Mouse (Mus musculus) liver, embryonic 11.5 days (tissue): ENCODE results near the gene Hoxa2. TPM values are rescaled to one million over a fixed set of nuclear protein-coding genes. Genes with fewer than 3 reads are reported as not detected.

ENCODE experiments used
- ATAC-seq: fragments of 200-750 bp; cut with Nextera tagmentation; replicated peaks from 2 replicates; pipeline ENCODE4 v1.8.0; 2017; ENCODE audit warnings: moderate number of reproducible peaks, mild to moderate bottlenecking, moderate TSS enrichment, moderate library complexity; ENCODE audit not compliant: low FRiP score
- DNase-seq: peaks from one replicate; pipeline ENCODE4 v3.0.0-alpha.2; 2017; ENCODE audit warnings: low spot score
- H3K27ac ChIP-seq: fragments of 300-500 bp; sonication (generic); 2 replicates; pipeline ENCODE4 v1.5.1; 2014; ENCODE audit warnings: mild to moderate bottlenecking, low read depth, low read length, control low read depth
- H3K27me3 ChIP-seq: fragments of 300-500 bp; sonication (generic); replicated peaks from 2 replicates; pipeline ENCODE4 v1.6.1; 2014; ENCODE audit warnings: low read length, mixed read lengths; ENCODE audit not compliant: control insufficient read depth, insufficient read depth
- H3K36me3 ChIP-seq: fragments of 300-500 bp; sonication (generic); 2 replicates; pipeline ENCODE4 v1.6.1; 2014; ENCODE audit warnings: mild to moderate bottlenecking, low read length, moderate library complexity, mixed read lengths; ENCODE audit not compliant: control insufficient read depth, insufficient read depth
- H3K4me1 ChIP-seq: fragments of 300-500 bp; sonication (generic); replicated peaks from 2 replicates; pipeline ENCODE4 v1.6.1; 2014; ENCODE audit warnings: low read length, mixed read lengths; ENCODE audit not compliant: control insufficient read depth, insufficient read depth
- H3K4me2 ChIP-seq: fragments of 300-500 bp; sonication (generic); 2 replicates; pipeline ENCODE4 v1.6.1; 2014; ENCODE audit warnings: mild to moderate bottlenecking, control low read depth, moderate library complexity
- H3K4me3 ChIP-seq: fragments of 300-500 bp; sonication (generic); 2 replicates; pipeline ENCODE4 v1.5.1; 2014; ENCODE audit warnings: low read depth, low read length, control low read depth
- H3K9ac ChIP-seq: fragments of 300-500 bp; sonication (generic); 2 replicates; pipeline ENCODE4 v1.6.1; 2014; ENCODE audit warnings: low read depth, low read length, control low read depth
- H3K9me3 ChIP-seq: fragments of 300-500 bp; sonication (generic); 2 replicates; pipeline ENCODE4 v1.6.1; 2016; ENCODE audit warnings: low read length, inconsistent platforms, mixed read lengths; ENCODE audit not compliant: control insufficient read depth
- WGBS: fragments of 180-500 bp; shearing (Covaris S2); extraction: QIAGEN DNeasy Blood & Tissue Kit; methylation state at CpG from one replicate; pipeline ENCODE4 v1.1.7; 2014; 5-methylcytosine and 5-hydroxymethylcytosine counted together
- polyA plus RNA-seq: library from polyadenylated mRNA; unstranded; fragments of >200 nt; fragmentation: Nextera tagmentation; extraction: Ambion mirVana; gene quantifications from 2 replicates; pipeline ENCODE4 v1.2.1, GENCODE M21; 2014

Gene Hoxa2
- polyA plus RNA-seq, 1 experiment from 2014 or later = 4.3 TPM

GRCm38 (mm10) chr6:52203371-52204049 is 38.9 kb upstream of the Hoxa2 start:
- H3K9ac ChIP-seq = peak overlapping the region; percentile 67
- H3K36me3 ChIP-seq = no peaks in the 10 kb centered on the region
- peak overlapping the region; percentile 62 for H3K4me3 ChIP-seq
- peak overlapping the region; percentile 65 for H3K27ac ChIP-seq
- H3K4me1 ChIP-seq = no peaks in the 10 kb centered on the region; the same call in 1 of the 2 replicates
- H3K9me3 ChIP-seq = no peaks in the 10 kb centered on the region
- WGBS = under 1% methylated on average over 46 of the region's 46 CpGs
- peak overlapping the region; percentile 73 for H3K4me2 ChIP-seq
- peaks cover 99% of the 10 kb centered on the region for H3K27me3 ChIP-seq
- ATAC-seq = no peak
- DNase-seq = no peak

- ATAC-seq = no peak
Observed at GRCm38 (mm10) chr6:52203121-52203370, 38.4 kb upstream of the Hoxa2 start.

GRCm38 (mm10) chr6:52202362-52203120 is 37.9 kb upstream of the Hoxa2 start:
- Histone ChIP-seq H3K9me3 (no peaks in the 10 kb centered on the region), H3K27ac (peak overlapping the region; percentile 65; the same call in 1 of the 2 replicates), H3K4me3 (peak overlapping the region; percentile 62), H3K4me1 (no peaks in the 10 kb centered on the region; the same call in 1 of the 2 replicates), H3K9ac (peak overlapping the region; percentile 67), H3K27me3 (peaks cover 100% of the 10 kb centered on the region), H3K36me3 (no peaks in the 10 kb centered on the region), H3K4me2 (peak overlapping the region; percentile 73)
- ATAC-seq (no peak), DNase-seq (no peak)
- WGBS = 6% methylated on average over 22 of the region's 22 CpGs

More at GRCm38 (mm10) chr6:52203121-52203370, 38.4 kb upstream of the Hoxa2 start:
- DNase-seq = no peak
- Histone ChIP-seq H3K27ac (peak overlapping the region; percentile 65; the same call in 1 of the 2 replicates), H3K4me2 (peak overlapping the region; percentile 73), H3K9me3 (no peaks in the 10 kb centered on the region), H3K4me3 (peak overlapping the region; percentile 62), H3K36me3 (no peaks in the 10 kb centered on the region), H3K9ac (peak overlapping the region; percentile 67), H3K27me3 (peaks cover 99% of the 10 kb centered on the region), H3K4me1 (no peaks in the 10 kb centered on the region; the same call in 1 of the 2 replicates)
- 1% methylated on average over 10 of the region's 10 CpGs for WGBS

GRCm38 (mm10) chr6:52201269-52201668 is 36.6 kb upstream of the Hoxa2 start:
- 36% methylated on average over 1 of the region's 1 CpGs for WGBS
- no peak overlapping the region for H3K27ac ChIP-seq
- ATAC-seq = no peak
- peaks cover 2% of the 10 kb centered on the region; the same call in 1 of the 2 replicates for H3K4me1 ChIP-seq
- H3K27me3 ChIP-seq = peaks cover 100% of the 10 kb centered on the region
- DNase-seq = no peak
- H3K36me3 ChIP-seq = no peaks in the 10 kb centered on the region
- H3K4me2 ChIP-seq = peak overlapping the region; percentile 35
- H3K9me3 ChIP-seq = no peaks in the 10 kb centered on the region
- H3K4me3 ChIP-seq = no peak overlapping the region
- no peak overlapping the region; the same call in 1 of the 2 replicates for H3K9ac ChIP-seq

GRCm38 (mm10) chr6:52200751-52201250 is 36.2 kb upstream of the Hoxa2 start:
- no peak for ATAC-seq
- Histone ChIP-seq H3K4me2 (peak overlapping the region; percentile 42), H3K9ac (peak overlapping the region; percentile 1; the same call in 1 of the 2 replicates), H3K4me1 (0 out of 2 replicates have a peak, but pooled peaks cover 3% of the 10 kb centered on the region), H3K36me3 (no peaks in the 10 kb centered on the region), H3K9me3 (no peaks in the 10 kb centered on the region), H3K27ac (no peak overlapping the region), H3K4me3 (no peak overlapping the region), H3K27me3 (peaks cover 100% of the 10 kb centered on the region)
- WGBS = 26% methylated on average over 10 of the region's 10 CpGs
- DNase-seq = no peak

GRCm38 (mm10) chr6:52200073-52200750 is 35.6 kb upstream of the Hoxa2 start:
- no peak for DNase-seq

GRCm38 (mm10) chr6:52197271-52197670 is 32.6 kb upstream of the Hoxa2 start:
- no peak overlapping the region for H3K4me3 ChIP-seq

More at GRCm38 (mm10) chr6:52200073-52200750, 35.6 kb upstream of the Hoxa2 start:
- H3K4me1 ChIP-seq = 0 out of 2 replicates have a peak, but pooled peaks cover 3% of the 10 kb centered on the region
- peak overlapping the region; percentile 42; the same call in 1 of the 2 replicates for H3K4me2 ChIP-seq
- no peak overlapping the region for H3K4me3 ChIP-seq
- WGBS = 13% methylated on average over 30 of the region's 30 CpGs
- peaks cover 100% of the 10 kb centered on the region for H3K27me3 ChIP-seq
- no peak for ATAC-seq
- no peak overlapping the region for H3K27ac ChIP-seq
- H3K36me3 ChIP-seq = no peaks in the 10 kb centered on the region
- H3K9ac ChIP-seq = peak overlapping the region; percentile 1; the same call in 1 of the 2 replicates
- no peaks in the 10 kb centered on the region for H3K9me3 ChIP-seq

GRCm38 (mm10) chr6:52196811-52197210 is 32.2 kb upstream of the Hoxa2 start:
- ATAC-seq = no peak
- peaks cover 12% of the 10 kb centered on the region; the same call in 1 of the 2 replicates for H3K4me1 ChIP-seq
- H3K27me3 ChIP-seq = peaks cover 99% of the 10 kb centered on the region
- no peak for DNase-seq
- no peaks in the 10 kb centered on the region for H3K36me3 ChIP-seq
- peak overlapping the region; percentile 15; the same call in 1 of the 2 replicates for H3K4me2 ChIP-seq
- H3K27ac ChIP-seq = peak overlapping the region; percentile 34; the same call in 1 of the 2 replicates
- H3K9ac ChIP-seq = no peak overlapping the region
- 10% methylated on average over 9 of the region's 9 CpGs for WGBS
- H3K4me3 ChIP-seq = no peak overlapping the region
- no peaks in the 10 kb centered on the region for H3K9me3 ChIP-seq

More at GRCm38 (mm10) chr6:52197271-52197670, 32.6 kb upstream of the Hoxa2 start:
- Histone ChIP-seq H3K9me3 (no peaks in the 10 kb centered on the region), H3K27me3 (peaks cover 99% of the 10 kb centered on the region), H3K9ac (no peak overlapping the region; the same call in 1 of the 2 replicates), H3K36me3 (no peaks in the 10 kb centered on the region), H3K4me1 (peaks cover 7% of the 10 kb centered on the region; the same call in 1 of the 2 replicates), H3K4me2 (peak overlapping the region; percentile 15; the same call in 1 of the 2 replicates), H3K27ac (peak overlapping the region; percentile 34; the same call in 1 of the 2 replicates)
- WGBS = 6% methylated on average over 10 of the region's 10 CpGs
- DNase-seq (no peak), ATAC-seq (no peak)
